Mouse (Mus musculus): ENCODE data around the gene Dck.

GRCm38 (mm10) chr5:88793676-88794075 is 28.9 kb downstream of the Dck start:
- TF ChIP-seq EP300 (IDR thresholded peaks at IDR 0.05; ENCODE audit: low read depth) (no peak), CTCF (IDR thresholded peaks at IDR 0.05; ENCODE audit: low read depth) (no peak)
